Comparison of ENCODE assay signal across 9 mouse cellular contexts in genomic region chr9:44637551-44638169, GRCm38 (mm10). TPM values are rescaled to one million over a fixed set of nuclear protein-coding genes. Genes with fewer than 3 reads are reported as not detected.
DNase-seq lines count a peak whose midpoint lies in the region; ATAC-seq and TF ChIP-seq lines count a peak whose summit lies in the region.
"Had no signal": no experiment of that assay in that cellular context is flagged by ENCODE, and none has a peak within 500 bp of the region (broad histone marks: within the 10 kb centered on the region; RNA-seq: fewer than 3 reads in every experiment).

No protein-coding gene starts in this region.

- no peaks in the 10 kb centered on the region for H3K27me3 ChIP-seq in kidney, embryonic 16.5 days (ENCODE audit: insufficient read depth, low read length)
- no peaks in the 10 kb centered on the region for H3K27me3 ChIP-seq in MEL (ENCODE audit: control insufficient read depth in 1 of 2, insufficient read depth in 2 of 2, low read length in 2 of 2)
- H3K27me3 ChIP-seq in intestine, postnatal 0 days (replicated peaks; ENCODE audit: control insufficient read depth, insufficient read depth, low read length): no peaks in the 10 kb centered on the region
- H3K27me3 ChIP-seq: heart, embryonic 15.5 days had no signal

- H3K27ac ChIP-seq in kidney, embryonic 16.5 days (ENCODE audit: low read length): no peak overlapping the region
- H3K27ac ChIP-seq in MEL (ENCODE audit: control insufficient read depth, low read depth, low read length): no peak overlapping the region
- H3K27ac ChIP-seq in intestine, postnatal 0 days (ENCODE audit: low read depth, low read length): no peak overlapping the region
- H3K27ac ChIP-seq: heart, embryonic 15.5 days had no signal

- no peak for TF ChIP-seq EP300 in MEL (IDR thresholded peaks at IDR 0.05; ENCODE audit: low read depth in 1 of 2, low read length in 2 of 2)

- no peak for TF ChIP-seq RAD21 in MEL (IDR thresholded peaks at IDR 0.05; ENCODE audit: low read depth, low read length)

- no peak overlapping the region for H3K4me2 ChIP-seq in kidney, embryonic 16.5 days (replicated peaks; ENCODE audit: low read depth, low read length)
- H3K4me2 ChIP-seq in intestine, postnatal 0 days (replicated peaks; ENCODE audit: low read depth): no peak overlapping the region
- H3K4me2 ChIP-seq: heart, embryonic 15.5 days had no signal

- peak; percentile 30 for DNase-seq in kidney, adult 11 months
- peak; percentile 43 for DNase-seq in MEL (ENCODE audit: low read depth, low spot score)
- DNase-seq in cerebellum, adult 9-11 months: peak; percentile 38
- peak; percentile 69 for DNase-seq in testis, postnatal 10 days (ENCODE audit: low spot score)
- DNase-seq in c-Kit-positive CD71-positive TER-119-positive erythroid progenitor cells, embryonic 14.5 days (ENCODE audit: low spot score): no peak

- 77% methylated on average over 15 of the region's 15 CpGs for WGBS in kidney, embryonic 16.5 days
- 75% methylated on average over 15 of the region's 15 CpGs for WGBS in intestine, postnatal 0 days

- H3K9ac ChIP-seq in kidney, embryonic 16.5 days (replicated peaks; ENCODE audit: low read length): no peak overlapping the region
- H3K9ac ChIP-seq in MEL (ENCODE audit: control insufficient read depth, low read depth, low read length, poor library complexity, severe bottlenecking): no peak overlapping the region
- no peak overlapping the region for H3K9ac ChIP-seq in intestine, postnatal 0 days (ENCODE audit: low read depth, low read length)
- H3K9ac ChIP-seq: heart, embryonic 15.5 days had no signal

- TF ChIP-seq CTCF in MEL (IDR thresholded peaks at IDR 0.05 in 2 of 3, conservative IDR thresholded peaks at IDR 0.05 in 1 of 3; ENCODE audit: control insufficient read depth in 1 of 3, insufficient read depth in 1 of 3, low read depth in 2 of 3, low read length in 3 of 3, poor library complexity in 1 of 3, severe bottlenecking in 1 of 3): no peak
- peak; percentile 20; the same call in 1 of the 2 replicates for TF ChIP-seq CTCF in intestine, postnatal 0 days (IDR thresholded peaks at IDR 0.05; ENCODE audit: low read depth)

- H3K4me1 ChIP-seq in kidney, embryonic 16.5 days (ENCODE audit: insufficient read depth, low read length): no peaks in the 10 kb centered on the region
- no peaks in the 10 kb centered on the region for H3K4me1 ChIP-seq in MEL (ENCODE audit: control insufficient read depth in 1 of 2, insufficient read depth in 2 of 2, low read length in 2 of 2)
- H3K4me1 ChIP-seq in intestine, postnatal 0 days (replicated peaks; ENCODE audit: control insufficient read depth, insufficient read depth, low read length): no peaks in the 10 kb centered on the region

- no peaks in the 10 kb centered on the region for H3K9me3 ChIP-seq in kidney, embryonic 16.5 days (ENCODE audit: low read length)
- H3K9me3 ChIP-seq in MEL (replicated peaks; ENCODE audit: insufficient read depth, low read length): no peaks in the 10 kb centered on the region
- H3K9me3 ChIP-seq in intestine, postnatal 0 days (ENCODE audit: control insufficient read depth): no peaks in the 10 kb centered on the region
- H3K9me3 ChIP-seq: heart, embryonic 15.5 days had no signal

- H3K79me2 ChIP-seq in MEL (ENCODE audit: control insufficient read depth, insufficient read depth, low read length, poor library complexity): no peaks in the 10 kb centered on the region

- no peak for ATAC-seq in kidney, embryonic 16.5 days (ENCODE audit: low FRiP score, low TSS enrichment)
- no peak for ATAC-seq in intestine, postnatal 0 days
- no peak for ATAC-seq in monocyte, adult 5-6 weeks (replicated peaks; ENCODE audit: insufficient number of reproducible peaks, low FRiP score, low TSS enrichment, poor library complexity, severe bottlenecking)

- no peak overlapping the region for H3K4me3 ChIP-seq in kidney, embryonic 16.5 days (ENCODE audit: low read length)
- H3K4me3 ChIP-seq in MEL (ENCODE audit: control insufficient read depth in 1 of 2, insufficient read depth in 1 of 2, low read depth in 2 of 2, low read length in 2 of 2): no peak overlapping the region
- H3K4me3 ChIP-seq in intestine, postnatal 0 days (ENCODE audit: low read depth, low read length): no peak overlapping the region
- H3K4me3 ChIP-seq: heart, embryonic 15.5 days had no signal

- peak in 1 of 2 experiments; percentile 11; a peak in 1 of 4 replicates for TF ChIP-seq POLR2A in MEL (IDR thresholded peaks at IDR 0.05; ENCODE audit: control insufficient read depth in 1 of 2, insufficient read depth in 1 of 2, low read depth in 1 of 2, low read length in 2 of 2, poor library complexity in 1 of 2)

- peaks cover 66% of the 10 kb centered on the region for H3K36me3 ChIP-seq in kidney, embryonic 16.5 days (ENCODE audit: insufficient read depth, low read length)
- peaks cover 0 to 37% of the 10 kb centered on the region in 2 experiments; a peak in 2 of 4 replicates for H3K36me3 ChIP-seq in MEL (ENCODE audit: control insufficient read depth in 1 of 2, insufficient read depth in 2 of 2, low read length in 2 of 2)
- peaks cover 59% of the 10 kb centered on the region for H3K36me3 ChIP-seq in intestine, postnatal 0 days (ENCODE audit: control insufficient read depth, insufficient read depth)

TF ChIP-seq in MEL, 35 proteins besides CTCF, POLR2A, EP300 and RAD21:
- TF ChIP-seq USF1 (IDR thresholded peaks at IDR 0.05; ENCODE audit: low read depth, low read length) (no peak), MYB (IDR thresholded peaks at IDR 0.05; ENCODE audit: low read depth, low read length) (no peak), ZNF384 (IDR thresholded peaks at IDR 0.05; ENCODE audit: low read depth, low read length) (no peak), CHD1 (IDR thresholded peaks at IDR 0.05; ENCODE audit: low read depth, low read length) (no peak), KAT2A (conservative IDR thresholded peaks at IDR 0.05; ENCODE audit: low read depth, low read length) (no peak), GATA1 (IDR thresholded peaks at IDR 0.05; ENCODE audit: low read depth, low read length) (no peak), MXI1 (IDR thresholded peaks at IDR 0.05; ENCODE audit: low read depth, low read length) (no peak), NRF1 (IDR thresholded peaks at IDR 0.05; ENCODE audit: insufficient read depth, low read depth, low read length, poor library complexity, severe bottlenecking) (no peak), ZC3H11A (IDR thresholded peaks at IDR 0.05; ENCODE audit: low read depth, low read length) (no peak), RCOR1 (IDR thresholded peaks at IDR 0.05; ENCODE audit: low read depth, low read length) (no peak), MYC (IDR thresholded peaks at IDR 0.05; ENCODE audit: low read depth, low read length) (no peak), GABPA (IDR thresholded peaks at IDR 0.05; ENCODE audit: low read depth, low read length) (no peak)

RNA-seq across cellular contexts. Expression of gene Ddx6, which starts 33.0 kb away (rescaled TPM):
- 11.2 and 13.9 TPM in 2 replicates for polyA plus RNA-seq in kidney, embryonic 16.5 days (2015; fragmentation: Nextera tagmentation; extraction: Ambion mirVana)
- total RNA-seq in MEL (2012; rRNA removed): 35.9 and 44.6 TPM in 2 replicates
- 10 to 100 TPM; 41.9 to 96.5 TPM for polyA plus RNA-seq in MEL (2012; ENCODE audit: insufficient read depth in 1 of 2, insufficient read length in 2 of 2, low read depth in 1 of 2, low replicate concordance in 2 of 2, missing spikeins in 1 of 2)
- polyA plus RNA-seq in intestine, postnatal 0 days (2015; fragmentation: Nextera tagmentation; extraction: Ambion mirVana): 7.3 and 9.5 TPM in 2 replicates
- total RNA-seq in monocyte, adult 5-6 weeks (2017): 131 to 157 TPM (median 139 TPM) in 3 replicates

RNA-seq across cellular contexts. Expression of gene Treh, which starts 35.4 kb away (rescaled TPM):
- 0.17 TPM in 1 of 2 replicates, not detected in the other for polyA plus RNA-seq in kidney, embryonic 16.5 days (2015; fragmentation: Nextera tagmentation; extraction: Ambion mirVana)
- not detected in 2 replicates for total RNA-seq in MEL (2012; rRNA removed)
- polyA plus RNA-seq in MEL (2012; ENCODE audit: insufficient read depth in 1 of 2, insufficient read length in 2 of 2, low read depth in 1 of 2, low replicate concordance in 2 of 2, missing spikeins in 1 of 2): not detected
- 2.1 and 2.4 TPM in 2 replicates for polyA plus RNA-seq in intestine, postnatal 0 days (2015; fragmentation: Nextera tagmentation; extraction: Ambion mirVana)
- total RNA-seq in monocyte, adult 5-6 weeks (2017): not detected in 3 replicates
- polyA plus RNA-seq: heart, embryonic 15.5 days had no signal
